Mouse (Mus musculus) cortical plate, adult 2 months (tissue): ENCODE measurements around the gene Fam198b. TPM values are rescaled to one million over a fixed set of nuclear protein-coding genes. Genes with fewer than 3 reads are reported as not detected.
A peak's percentile ranks its signal among the peaks of the same experiment; 100 is the strongest.

Experiments
- H3K27ac ChIP-seq: fragments of 200-500 bp; 2 replicates; pipeline ENCODE4 v1.5.1; 2012; ENCODE audit warnings: low read length, control low read depth, inconsistent platforms; ENCODE audit not compliant: insufficient read depth
- H3K4me1 ChIP-seq: fragments of 200-500 bp; 2 replicates; pipeline ENCODE4 v1.6.1; 2011; ENCODE audit warnings: low read length; ENCODE audit not compliant: control insufficient read depth, insufficient read depth
- H3K4me3 ChIP-seq: fragments of 200-500 bp; 2 replicates; pipeline ENCODE4 v1.5.1; 2011; ENCODE audit warnings: mild to moderate bottlenecking, low read length, control low read depth; ENCODE audit not compliant: insufficient read depth
- CTCF ChIP-seq: fragments of 200-500 bp; IDR thresholded peaks from 2 replicates; pipeline ENCODE4 v1.5.1; 2011; ENCODE audit warnings: mild to moderate bottlenecking, control low read depth, low read length; ENCODE audit not compliant: insufficient read depth; ENCODE audit errors: extremely low read depth
- POLR2A ChIP-seq: fragments of 200-500 bp; IDR thresholded peaks from 2 replicates; pipeline ENCODE4 v1.6.1; 2011; ENCODE audit warnings: mild to moderate bottlenecking, low read length, control low read depth; ENCODE audit not compliant: insufficient read depth; ENCODE audit errors: extremely low read depth
- polyA plus RNA-seq: library from polyadenylated mRNA; depleted of rRNA; stranded (reverse); fragments of >200 nt; gene quantifications from 2 replicates; pipeline ENCODE4 v1.2.3, GENCODE M21; 2012

Gene Fam198b
- polyA plus RNA-seq, 1 experiment = 2.4 TPM

GRCm38 (mm10) chr3:79911166-79911565 lies 26.8 kb downstream of the Fam198b start:
- no peaks in the 10 kb centered on the region; the same call in 1 of the 2 replicates for H3K4me1 ChIP-seq
- TF ChIP-seq POLR2A (no peak), CTCF (no peak)
- H3K4me3 ChIP-seq = no peak overlapping the region
- H3K27ac ChIP-seq = no peak overlapping the region

DNA sequence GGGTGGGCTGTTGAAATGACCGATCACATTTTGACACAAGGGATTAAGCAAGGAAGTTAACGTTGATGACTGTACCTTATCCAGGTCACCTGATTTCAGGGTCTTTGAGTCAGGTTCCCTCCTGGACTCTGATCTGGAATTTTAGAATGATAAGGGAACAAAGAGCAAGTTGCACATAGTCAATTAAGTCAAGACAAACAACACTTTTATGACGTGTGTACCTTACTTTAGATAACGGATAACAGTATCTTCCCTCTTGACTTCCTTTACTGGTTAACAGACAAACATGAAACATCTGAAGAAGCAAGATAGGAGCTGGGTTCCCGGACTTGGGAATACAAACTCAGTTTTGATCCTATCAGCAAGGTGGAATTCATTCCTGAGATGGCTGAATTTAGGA lies 29.7 kb downstream of the Fam198b start:
- H3K27ac ChIP-seq = no peak overlapping the region
- no peaks in the 10 kb centered on the region for H3K4me1 ChIP-seq
- TF ChIP-seq CTCF (no peak), POLR2A (no peak)
- H3K4me3 ChIP-seq = no peak overlapping the region

- Histone ChIP-seq H3K4me3 (no peak overlapping the region), H3K27ac (no peak overlapping the region), H3K4me1 (no peaks in the 10 kb centered on the region)
- TF ChIP-seq CTCF (no peak), POLR2A (no peak)
These were observed 31.9 kb downstream of the Fam198b start for GRCm38 (mm10) chr3:79916185-79916584.

DNA sequence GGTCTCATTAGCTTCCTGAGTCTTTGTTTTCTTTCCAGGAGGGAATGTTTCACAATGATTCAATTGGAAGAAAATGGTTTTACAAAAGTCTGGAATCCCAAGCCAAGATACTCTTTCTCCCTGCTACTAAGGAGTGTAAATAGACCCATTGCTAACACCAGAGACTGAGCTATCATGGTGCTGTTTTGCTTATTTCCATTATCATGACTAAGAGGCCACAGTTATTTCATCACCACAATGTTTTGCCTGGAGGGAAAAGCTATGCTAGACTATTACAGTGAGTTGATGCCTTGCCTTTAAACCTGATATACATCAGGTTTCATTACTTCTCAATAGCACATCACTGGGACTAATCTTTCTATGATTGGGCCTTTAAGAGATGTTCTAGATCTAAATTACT lies 34.4 kb downstream of the Fam198b start:
- Histone ChIP-seq H3K4me1 (no peaks in the 10 kb centered on the region), H3K4me3 (no peak overlapping the region), H3K27ac (no peak overlapping the region)
- TF ChIP-seq POLR2A (no peak), CTCF (no peak)

DNA sequence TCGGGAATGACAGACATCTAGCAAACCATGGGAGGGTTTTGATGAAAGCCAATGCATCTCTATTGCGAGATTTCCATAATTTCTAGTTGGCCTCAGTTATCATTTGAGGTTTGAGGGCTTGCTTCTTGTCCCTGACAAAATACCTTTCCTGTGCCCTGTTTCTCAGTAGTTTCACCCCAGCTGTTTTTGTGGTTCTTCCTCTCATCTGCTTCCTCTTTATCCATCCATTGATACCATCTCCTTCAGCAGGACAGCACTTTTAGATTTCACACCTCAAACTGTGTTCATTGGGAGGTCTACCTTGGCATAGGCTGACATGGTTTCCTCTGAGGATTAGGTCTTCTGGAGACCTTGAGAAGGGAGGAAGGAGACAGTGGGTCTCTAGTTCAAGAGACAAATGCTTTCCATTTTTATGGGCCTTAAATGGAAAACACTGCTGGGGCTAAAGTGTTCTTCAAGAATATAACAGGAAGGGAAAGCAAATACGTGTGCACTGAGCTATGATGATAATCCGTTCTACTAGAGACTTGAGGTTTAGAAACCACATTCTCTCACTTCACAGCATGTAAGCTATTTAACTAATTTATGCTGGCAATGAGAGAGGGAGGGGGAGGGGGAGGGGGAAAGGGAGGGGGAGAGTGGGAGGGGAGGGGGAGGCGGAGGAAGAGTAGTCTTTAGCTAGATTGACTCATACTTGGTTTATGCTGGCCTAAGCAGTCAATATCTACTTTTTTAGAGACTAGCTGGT lies 41.8 kb downstream of the Fam198b start:
- Histone ChIP-seq H3K4me1 (peaks cover 6% of the 10 kb centered on the region), H3K4me3 (no peak overlapping the region), H3K27ac (no peak overlapping the region)
- TF ChIP-seq CTCF (no peak), POLR2A (no peak)

- H3K4me3 ChIP-seq = no peak overlapping the region
- no peak overlapping the region for H3K27ac ChIP-seq
- H3K4me1 ChIP-seq = peaks cover 6% of the 10 kb centered on the region
- no peak for TF ChIP-seq POLR2A
- TF ChIP-seq CTCF = no peak
These were observed 42.7 kb downstream of the Fam198b start for GRCm38 (mm10) chr3:79927050-79927449.

GRCm38 (mm10) chr3:79928409-79928808 lies 44.1 kb downstream of the Fam198b start:
- Histone ChIP-seq H3K4me3 (no peak overlapping the region), H3K4me1 (peaks cover 6% of the 10 kb centered on the region)
- TF ChIP-seq POLR2A (no peak), CTCF (no peak)

GRCm38 (mm10) chr3:79930141-79930744 lies 45.9 kb downstream of the Fam198b start:
- TF ChIP-seq CTCF (no peak), POLR2A (no peak)
- peaks cover 10% of the 10 kb centered on the region for H3K4me1 ChIP-seq
- H3K27ac ChIP-seq = peak overlapping the region; percentile 98
- no peak overlapping the region for H3K4me3 ChIP-seq

More at GRCm38 (mm10) chr3:79928409-79928808, 44.1 kb downstream of the Fam198b start:
- H3K27ac ChIP-seq = 0 out of 2 replicates have a peak overlapping the region, but pooled peaks have one; percentile 77

DNA sequence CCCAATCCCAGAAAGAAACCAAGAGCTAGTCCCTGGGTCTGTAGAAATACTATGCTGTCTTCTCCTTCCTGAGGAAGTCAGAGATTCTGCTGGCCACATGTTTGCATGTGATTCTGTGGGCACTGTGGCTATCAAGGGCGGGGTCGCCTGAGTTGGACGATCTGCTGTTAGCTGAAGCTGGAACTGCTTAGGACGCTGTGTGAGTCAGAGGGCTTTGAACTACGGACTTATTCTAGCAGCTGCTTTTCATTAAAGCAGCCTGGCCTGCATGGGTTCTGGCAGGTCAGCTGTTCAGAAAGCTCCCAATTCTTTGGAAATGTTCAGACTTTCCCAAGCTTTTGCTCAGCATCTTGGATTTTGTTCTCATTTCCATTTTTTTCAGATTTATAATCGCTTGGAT lies 51.9 kb downstream of the Fam198b start:
- peaks cover 4% of the 10 kb centered on the region; the same call in 1 of the 2 replicates for H3K4me1 ChIP-seq
- TF ChIP-seq POLR2A (no peak), CTCF (no peak)
- H3K4me3 ChIP-seq = no peak overlapping the region
- H3K27ac ChIP-seq = no peak overlapping the region
